Mouse (Mus musculus) liver, embryonic 12.5 days (tissue): Measurements from ENCODE around the gene Hoxa7. TPM values are rescaled to one million over a fixed set of nuclear protein-coding genes. Genes with fewer than 3 reads are reported as not detected.
A peak's percentile ranks its signal among the peaks of the same experiment; 100 is the strongest.

Experiments
- ATAC-seq: fragments of 200-750 bp; cut with Nextera tagmentation; 2 replicates; pipeline ENCODE4 v1.8.0; 2017; ENCODE audit warnings: moderate number of reproducible peaks, mild to moderate bottlenecking, moderate library complexity
- H3K27ac ChIP-seq: fragments of 300-500 bp; sonication (generic); 2 replicates; pipeline ENCODE4 v1.5.1; 2016; ENCODE audit warnings: mild to moderate bottlenecking
- H3K27me3 ChIP-seq: fragments of 300-500 bp; sonication (generic); replicated peaks from 2 replicates; pipeline ENCODE4 v1.6.1; 2016; ENCODE audit warnings: mild to moderate bottlenecking, moderate library complexity
- H3K36me3 ChIP-seq: fragments of 300-500 bp; sonication (generic); 2 replicates; pipeline ENCODE4 v1.6.1; 2016; ENCODE audit warnings: mild to moderate bottlenecking, moderate library complexity
- H3K4me1 ChIP-seq: fragments of 300-500 bp; sonication (generic); 2 replicates; pipeline ENCODE4 v1.6.1; 2016
- H3K4me2 ChIP-seq: fragments of 300-500 bp; sonication (generic); 2 replicates; pipeline ENCODE4 v1.6.1; 2016; ENCODE audit warnings: mild to moderate bottlenecking, moderate library complexity
- H3K4me3 ChIP-seq: fragments of 300-500 bp; sonication (generic); 2 replicates; pipeline ENCODE4 v1.5.1; 2016; ENCODE audit warnings: mild to moderate bottlenecking, moderate library complexity
- H3K9ac ChIP-seq: fragments of 300-500 bp; sonication (generic); 2 replicates; pipeline ENCODE4 v1.6.1; 2016; ENCODE audit warnings: mild to moderate bottlenecking, moderate library complexity
- H3K9me3 ChIP-seq: fragments of 300-500 bp; sonication (generic); replicated peaks from 2 replicates; pipeline ENCODE4 v1.6.1; 2016; ENCODE audit warnings: mild to moderate bottlenecking, moderate library complexity
- WGBS: fragments of 180-500 bp; shearing (Covaris S2); methylation state at CpG from one replicate; pipeline ENCODE4 v1.1.7; 2016; ENCODE audit not compliant: insufficient replicate concordance; 5-methylcytosine and 5-hydroxymethylcytosine counted together
- polyA plus RNA-seq: library from polyadenylated mRNA; unstranded; fragments of >200 nt; fragmentation: Nextera tagmentation; extraction: Ambion mirVana; gene quantifications from 2 replicates; pipeline ENCODE4 v1.2.1, GENCODE M21; 2016

Gene Hoxa7
- polyA plus RNA-seq, 1 experiment from 2014 or later: 0.74 TPM

GRCm38 (mm10) chr6:52189172-52189591 lies 32.5 kb downstream of the Hoxa7 start:
- 17% methylated on average over 5 of the region's 5 CpGs for WGBS
- Histone ChIP-seq H3K27me3 (peaks cover 99% of the 10 kb centered on the region), H3K36me3 (no peaks in the 10 kb centered on the region), H3K4me1 (peaks cover 16% of the 10 kb centered on the region), H3K27ac (no peak overlapping the region), H3K4me3 (no peak overlapping the region), H3K9me3 (no peaks in the 10 kb centered on the region), H3K4me2 (no peak overlapping the region), H3K9ac (no peak overlapping the region)
- ATAC-seq: no peak

DNA sequence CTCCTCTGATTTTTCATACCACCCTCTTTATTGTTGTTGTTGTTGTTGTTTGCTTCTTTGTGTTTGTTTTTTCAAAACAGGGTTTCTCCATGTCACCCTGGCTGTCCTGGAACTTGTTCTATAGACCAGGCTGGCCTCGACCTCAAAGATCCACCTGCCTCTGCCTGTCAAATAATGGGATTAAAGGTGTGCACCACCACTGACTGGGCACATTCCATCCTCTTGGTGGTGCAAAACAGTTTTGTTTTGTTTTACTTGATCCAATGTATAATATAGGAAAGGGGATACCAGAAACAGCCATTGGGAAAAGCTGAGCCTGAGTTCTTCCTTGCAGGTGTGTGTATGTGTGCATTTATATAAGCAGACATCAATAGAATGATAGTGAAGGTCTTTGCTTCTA lies 35.2 kb downstream of the Hoxa7 start:
- H3K27me3 ChIP-seq: peaks cover 100% of the 10 kb centered on the region
- H3K36me3 ChIP-seq: no peaks in the 10 kb centered on the region
- ATAC-seq: no peak
- no peak overlapping the region for H3K9ac ChIP-seq
- no peak overlapping the region for H3K4me2 ChIP-seq
- H3K4me1 ChIP-seq: peaks cover 15% of the 10 kb centered on the region; the same call in 1 of the 2 replicates
- no peaks in the 10 kb centered on the region for H3K9me3 ChIP-seq
- H3K27ac ChIP-seq: no peak overlapping the region
- 27% methylated on average over 1 of the region's 1 CpGs for WGBS
- no peak overlapping the region for H3K4me3 ChIP-seq

DNA sequence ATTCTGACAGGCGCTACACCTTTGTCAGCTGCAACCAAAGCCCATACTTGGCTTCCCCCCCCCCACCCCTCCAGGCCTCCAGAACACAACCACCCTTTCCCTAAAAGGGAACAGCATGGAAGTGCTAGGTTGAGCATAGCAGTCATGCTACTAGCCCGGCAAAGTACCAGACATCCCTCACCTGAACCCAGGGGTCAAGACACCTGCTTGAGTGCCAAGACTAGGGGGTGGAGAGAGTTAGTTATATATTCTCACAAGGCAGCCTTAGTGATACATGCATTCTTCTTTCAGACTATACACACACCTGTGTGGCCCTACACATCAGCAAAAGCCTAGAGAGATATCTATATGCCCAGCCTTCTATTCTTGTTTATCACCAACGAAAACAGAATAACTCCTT lies 35.8 kb downstream of the Hoxa7 start:
- H3K36me3 ChIP-seq: no peaks in the 10 kb centered on the region
- ATAC-seq: no peak
- H3K4me1 ChIP-seq: peaks cover 13% of the 10 kb centered on the region; the same call in 1 of the 2 replicates
- WGBS: 15% methylated on average over 3 of the region's 3 CpGs
- H3K27ac ChIP-seq: no peak overlapping the region
- H3K4me2 ChIP-seq: no peak overlapping the region
- H3K9me3 ChIP-seq: no peaks in the 10 kb centered on the region
- peaks cover 100% of the 10 kb centered on the region for H3K27me3 ChIP-seq
- no peak overlapping the region for H3K9ac ChIP-seq
- no peak overlapping the region for H3K4me3 ChIP-seq

- H3K4me2 ChIP-seq: no peak overlapping the region
- H3K9me3 ChIP-seq: no peaks in the 10 kb centered on the region
- no peaks in the 10 kb centered on the region for H3K36me3 ChIP-seq
- 3% methylated on average over 19 of the region's 19 CpGs for WGBS
- peaks cover 13% of the 10 kb centered on the region; the same call in 1 of the 2 replicates for H3K4me1 ChIP-seq
- peaks cover 100% of the 10 kb centered on the region for H3K27me3 ChIP-seq
- ATAC-seq: no peak
- H3K9ac ChIP-seq: no peak overlapping the region
- H3K27ac ChIP-seq: no peak overlapping the region
- no peak overlapping the region for H3K4me3 ChIP-seq
Observed at GRCm38 (mm10) chr6:52185222-52185621, 36.4 kb downstream of the Hoxa7 start.

- WGBS: 6% methylated on average over 6 of the region's 6 CpGs
- Histone ChIP-seq H3K4me2 (no peak overlapping the region), H3K4me3 (no peak overlapping the region), H3K27ac (no peak overlapping the region), H3K9ac (no peak overlapping the region), H3K27me3 (peaks cover 100% of the 10 kb centered on the region), H3K36me3 (no peaks in the 10 kb centered on the region), H3K4me1 (peaks cover 13% of the 10 kb centered on the region; the same call in 1 of the 2 replicates), H3K9me3 (no peaks in the 10 kb centered on the region)
- no peak for ATAC-seq
Observed at GRCm38 (mm10) chr6:52184668-52185067, 37.0 kb downstream of the Hoxa7 start.

DNA sequence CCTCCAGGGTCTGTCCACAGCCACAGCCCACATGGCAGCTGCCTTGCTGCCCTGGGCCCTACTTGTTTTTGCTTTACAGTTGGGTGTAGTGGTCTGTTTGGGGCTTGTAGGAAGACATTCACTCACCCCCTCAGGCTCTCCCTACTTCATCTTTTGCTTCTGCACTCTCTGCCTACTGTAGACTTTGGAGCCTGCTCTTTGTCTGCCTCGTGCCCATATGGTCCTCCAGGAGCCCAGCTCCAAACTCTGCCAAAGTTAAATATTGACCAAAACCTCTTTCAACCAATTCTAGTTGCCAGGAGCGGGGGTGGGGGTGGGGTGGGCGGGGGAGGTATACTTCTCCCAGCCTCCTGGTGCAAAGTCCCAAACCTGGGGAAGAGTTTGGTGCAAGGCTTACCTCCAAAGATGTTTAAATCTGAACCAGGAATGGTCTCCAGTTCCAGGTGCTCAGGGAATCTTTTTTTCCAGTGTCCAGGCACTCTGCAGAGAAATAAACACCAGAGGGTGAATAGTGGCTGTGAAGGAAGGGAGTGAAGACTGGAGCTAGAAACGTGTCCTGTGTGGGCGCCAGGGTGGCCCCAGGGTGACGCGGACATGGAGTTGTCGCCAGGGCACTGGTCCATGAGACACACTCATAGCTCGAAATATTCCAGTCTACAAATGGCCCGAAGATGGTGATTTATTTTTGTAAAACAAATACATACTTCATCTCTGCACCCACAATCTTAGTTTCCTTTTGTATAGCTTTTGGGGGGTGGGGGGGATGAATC lies 38.2 kb downstream of the Hoxa7 start:
- 23% methylated on average over 10 of the region's 10 CpGs for WGBS
- Histone ChIP-seq H3K4me2 (peak overlapping the region; percentile 29; the same call in 1 of the 2 replicates), H3K9ac (no peak overlapping the region), H3K27me3 (peaks cover 100% of the 10 kb centered on the region), H3K9me3 (no peaks in the 10 kb centered on the region), H3K36me3 (no peaks in the 10 kb centered on the region), H3K4me1 (peaks cover 13% of the 10 kb centered on the region; the same call in 1 of the 2 replicates), H3K4me3 (no peak overlapping the region), H3K27ac (peak overlapping the region; percentile 49; the same call in 1 of the 2 replicates)
- ATAC-seq: no peak

GRCm38 (mm10) chr6:52182793-52183192 lies 38.9 kb downstream of the Hoxa7 start:
- Histone ChIP-seq H3K9ac (no peak overlapping the region), H3K36me3 (no peaks in the 10 kb centered on the region), H3K4me2 (peak overlapping the region; percentile 29; the same call in 1 of the 2 replicates), H3K9me3 (no peaks in the 10 kb centered on the region), H3K4me3 (no peak overlapping the region), H3K27ac (peak overlapping the region; percentile 49; the same call in 1 of the 2 replicates), H3K4me1 (peaks cover 13% of the 10 kb centered on the region; the same call in 1 of the 2 replicates), H3K27me3 (peaks cover 100% of the 10 kb centered on the region)
- ATAC-seq: no peak
- 32% methylated on average over 1 of the region's 1 CpGs for WGBS

GRCm38 (mm10) chr6:52182030-52182429 lies 39.6 kb downstream of the Hoxa7 start:
- Histone ChIP-seq H3K36me3 (no peaks in the 10 kb centered on the region), H3K9ac (no peak overlapping the region), H3K27me3 (peaks cover 100% of the 10 kb centered on the region), H3K4me3 (no peak overlapping the region), H3K4me2 (no peak overlapping the region), H3K4me1 (peaks cover 13% of the 10 kb centered on the region; the same call in 1 of the 2 replicates), H3K27ac (no peak overlapping the region), H3K9me3 (no peaks in the 10 kb centered on the region)
- ATAC-seq: no peak
- WGBS: 27% methylated on average over 2 of the region's 2 CpGs

DNA sequence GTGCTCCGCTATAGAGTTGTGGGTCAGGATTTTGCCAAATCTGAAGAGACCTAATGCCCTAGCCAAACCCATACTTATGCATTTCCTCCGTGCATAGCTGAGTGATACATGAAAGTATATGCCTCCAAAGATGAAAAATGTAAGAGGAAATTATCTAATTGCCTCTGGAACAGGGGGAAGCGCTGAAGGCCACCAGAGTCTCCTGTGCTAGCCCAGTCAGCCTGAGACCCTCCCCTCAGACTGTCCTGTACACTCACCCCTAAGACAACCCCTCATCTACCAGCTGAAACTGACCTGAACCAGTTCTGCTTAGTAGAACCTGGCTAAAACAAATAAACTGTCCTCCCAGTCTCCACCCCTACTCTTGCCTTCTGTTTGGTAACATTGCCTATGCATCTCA lies 40.9 kb downstream of the Hoxa7 start:
- no peak overlapping the region for H3K9ac ChIP-seq
- ATAC-seq: no peak
- H3K36me3 ChIP-seq: no peaks in the 10 kb centered on the region
- no peak overlapping the region for H3K4me3 ChIP-seq
- H3K9me3 ChIP-seq: no peaks in the 10 kb centered on the region
- H3K4me2 ChIP-seq: no peak overlapping the region
- H3K27ac ChIP-seq: no peak overlapping the region
- peaks cover 100% of the 10 kb centered on the region for H3K27me3 ChIP-seq
- WGBS: 14% methylated on average over 3 of the region's 3 CpGs
- H3K4me1 ChIP-seq: peaks cover 13% of the 10 kb centered on the region; the same call in 1 of the 2 replicates

DNA sequence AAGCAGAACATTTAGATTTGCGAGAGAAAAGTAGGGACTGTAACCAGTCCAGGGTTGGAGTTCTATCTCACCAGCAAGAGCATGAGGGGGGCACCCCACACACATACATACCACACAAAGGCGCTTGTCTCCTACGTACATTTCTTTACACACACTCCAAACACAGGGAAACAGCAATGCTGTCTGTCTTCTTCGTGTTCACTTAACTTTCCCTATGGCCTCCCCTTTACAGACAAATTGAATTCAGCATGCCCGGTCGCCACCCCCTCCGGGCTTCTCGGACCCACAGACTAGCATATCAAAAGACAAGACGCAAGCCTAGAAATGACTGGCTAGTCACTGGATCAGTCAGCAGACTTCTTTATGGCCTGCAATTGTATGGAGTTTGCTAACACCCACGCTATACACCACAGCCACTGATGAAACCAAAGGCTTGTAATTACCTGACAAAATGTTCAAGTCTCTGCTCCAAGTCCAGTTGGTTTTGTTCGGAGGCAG lies 41.4 kb downstream of the Hoxa7 start:
- Histone ChIP-seq H3K27ac (no peak overlapping the region), H3K4me3 (peak overlapping the region; percentile 26; the same call in 1 of the 2 replicates), H3K4me2 (peak overlapping the region; percentile 43), H3K9me3 (no peaks in the 10 kb centered on the region), H3K36me3 (no peaks in the 10 kb centered on the region), H3K4me1 (peaks cover 13% of the 10 kb centered on the region; the same call in 1 of the 2 replicates), H3K27me3 (peaks cover 100% of the 10 kb centered on the region), H3K9ac (no peak overlapping the region)
- 9% methylated on average over 11 of the region's 11 CpGs for WGBS
- no peak for ATAC-seq

DNA sequence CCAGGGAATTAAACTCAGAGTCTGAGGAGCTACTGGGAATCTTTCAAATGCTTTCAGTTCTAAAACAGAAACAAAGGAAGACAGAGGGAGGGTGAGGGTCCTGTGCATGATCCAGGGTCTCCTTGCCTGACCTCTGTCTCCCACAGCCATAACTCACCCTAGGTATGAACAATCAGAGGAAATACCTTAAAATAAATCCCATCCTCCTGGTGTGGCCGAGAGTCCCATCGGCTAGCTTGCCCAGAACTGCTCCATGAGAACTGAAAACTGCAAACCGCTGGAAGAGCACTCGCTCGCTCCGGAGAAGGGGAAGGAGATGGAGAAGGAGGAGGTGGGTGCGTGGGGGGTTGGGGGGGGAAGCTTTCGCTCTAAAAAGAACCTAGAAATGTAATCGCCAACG lies 42.0 kb downstream of the Hoxa7 start:
- ATAC-seq: no peak
- H3K9ac ChIP-seq: peak overlapping the region; percentile 27; the same call in 1 of the 2 replicates
- WGBS: 3% methylated on average over 10 of the region's 10 CpGs
- peak overlapping the region; percentile 26 for H3K4me3 ChIP-seq
- no peaks in the 10 kb centered on the region for H3K9me3 ChIP-seq
- peak overlapping the region; percentile 43 for H3K4me2 ChIP-seq
- H3K27ac ChIP-seq: no peak overlapping the region
- H3K4me1 ChIP-seq: peaks cover 12% of the 10 kb centered on the region; the same call in 1 of the 2 replicates
- no peaks in the 10 kb centered on the region for H3K36me3 ChIP-seq
- H3K27me3 ChIP-seq: peaks cover 100% of the 10 kb centered on the region
